Mouse (Mus musculus) Patski (cell line): ENCODE data around the gene Skap2. TPM values are rescaled to one million over a fixed set of nuclear protein-coding genes. Genes with fewer than 3 reads are reported as not detected.

Source experiments
- ATAC-seq: fragments of 100-300 bp; one replicate; pipeline ENCODE4 v1.8.0; 2021
- CTCF ChIA-PET: fragments of 350-600 bp; sonication (Branson Sonifier 250); formaldehyde crosslinking; loops from one replicate; lab custom pipeline; 2022; ENCODE audit warnings: inconsistent platforms; lab: Charles Lee
- POLR2A ChIA-PET: fragments of 350-600 bp; sonication (Branson Sonifier 250); formaldehyde crosslinking; loops from one replicate; lab custom pipeline; 2022; ENCODE audit warnings: antibody characterized with exemption, inconsistent platforms; lab: Charles Lee
- DNase-seq: peaks from one replicate; pipeline ENCODE4 v3.0.0-alpha.2; 2011; ENCODE audit warnings: low read depth, low spot score
- H3K27me3 ChIP-seq: fragments of 371-371 bp; one replicate; pipeline ENCODE4 v1.5.1; 2021
- CTCF ChIP-seq: fragments of 100-300 bp; IDR thresholded peaks from one replicate; pipeline ENCODE4 v1.5.1; 2021
- in situ Hi-C: fragments of 300-500 bp; cut with MboI; formaldehyde crosslinking; loops from 3 replicates; pipeline ENCODE4 v1.11.1; 2018; ENCODE audit warnings: low pct_unique_long_range_greater_than_20kb, mixed read lengths
- polyA plus RNA-seq: library from polyadenylated mRNA; unstranded; gene quantifications from one replicate; pipeline ENCODE4 v1.2.3, GENCODE M21; 2021

Gene Skap2
- polyA plus RNA-seq, 1 experiment from 2014 or later, result 83.3 TPM

GRCm38 (mm10) chr6:52026281-52026680 is 13.9 kb upstream of the Skap2 start:
- no peaks in the 10 kb centered on the region for H3K27me3 ChIP-seq
- ATAC-seq, result no peak
- TF ChIP-seq CTCF, result no peak
- ChIA-PET POLR2A (no interaction called here), CTCF (no interaction called here)
- no peak for DNase-seq
- in situ Hi-C loops, result no loop called here

GRCm38 (mm10) chr6:52024730-52025129 is 12.4 kb upstream of the Skap2 start:
- in situ Hi-C loops, result no loop called here
- ATAC-seq, result no peak
- ChIA-PET CTCF (no interaction called here), POLR2A (no interaction called here)
- no peak for DNase-seq
- no peaks in the 10 kb centered on the region for H3K27me3 ChIP-seq
- no peak for TF ChIP-seq CTCF

- no peak for DNase-seq
- ATAC-seq, result no peak
- POLR2A ChIA-PET, result no interaction called here
These were observed 10.0 kb upstream of the Skap2 start for GRCm38 (mm10) chr6:52022363-52022762.

GRCm38 (mm10) chr6:52020276-52020675 is 7.9 kb upstream of the Skap2 start:
- POLR2A ChIA-PET, result no interaction called here
- CTCF ChIA-PET, result interaction anchor here (1.8 kb wide), 1 partner anchor 11 kb away, joined by 4 read pairs; no protein-coding TSS in a partner anchor
- ATAC-seq (no peak), DNase-seq (no peak)
- no peak for TF ChIP-seq CTCF
- H3K27me3 ChIP-seq, result no peaks in the 10 kb centered on the region
- in situ Hi-C loops, result no loop called here

More at GRCm38 (mm10) chr6:52022363-52022762, 10.0 kb upstream of the Skap2 start:
- CTCF ChIA-PET, result no interaction called here
- TF ChIP-seq CTCF, result no peak
- in situ Hi-C loops, result no loop called here
- no peaks in the 10 kb centered on the region for H3K27me3 ChIP-seq

GRCm38 (mm10) chr6:52013245-52013945 is 1.0 kb upstream of the Skap2 start:
- TF ChIP-seq CTCF, result no peak
- ChIA-PET POLR2A (interaction anchor here (1.3 kb wide), 1 partner anchor 204 kb away, joined by 3 read pairs; no protein-coding TSS in a partner anchor), CTCF (interaction anchor here (0.7 kb wide), 1 partner anchor 77 kb away, joined by 3 read pairs; no protein-coding TSS in a partner anchor)

GRCm38 (mm10) chr6:52011559-52012408 is 565 bp downstream of the Skap2 start:
- CTCF ChIA-PET, result interaction anchor here (2.2 kb wide), 1 partner anchor 193 kb away, joined by 8 read pairs; the partner anchor contains the start of gene Hoxa5
- no peak for DNase-seq
- in situ Hi-C loops, result no loop called here

More at GRCm38 (mm10) chr6:52013245-52013945, 1.0 kb upstream of the Skap2 start:
- no peaks in the 10 kb centered on the region for H3K27me3 ChIP-seq
- ATAC-seq, result no peak
- in situ Hi-C loops, result no loop called here
- no peak for DNase-seq

GRCm38 (mm10) chr6:52009385-52009784 is 3.0 kb downstream of the Skap2 start:
- ChIA-PET POLR2A (interaction anchor here (1.0 kb wide), 1 partner anchor 151 kb away, joined by 3 read pairs; no protein-coding TSS in a partner anchor), CTCF (interaction anchor here (0.7 kb wide), 2 partner anchors 174 to 192 kb away, joined by 3 to 4 read pairs; no protein-coding TSS in a partner anchor)
- ATAC-seq, result no peak
- no peak for TF ChIP-seq CTCF
- in situ Hi-C loops, result loop anchor here (5.0 kb wide), 1 partner anchor 198 kb away; the partner anchor contains the start of gene Hoxa6
- H3K27me3 ChIP-seq, result no peaks in the 10 kb centered on the region
- DNase-seq, result no peak

More at GRCm38 (mm10) chr6:52011559-52012408, 565 bp downstream of the Skap2 start:
- ATAC-seq, result peak; percentile 58
- POLR2A ChIA-PET, result interaction anchor here (1.3 to 2.0 kb wide), 2 partner anchors 149 to 206 kb away, joined by 3 to 6 read pairs; no protein-coding TSS in a partner anchor
- H3K27me3 ChIP-seq, result no peaks in the 10 kb centered on the region
- TF ChIP-seq CTCF, result no peak

- TF ChIP-seq CTCF, result no peak
- ATAC-seq (no peak), DNase-seq (no peak)
- ChIA-PET CTCF (interaction anchor here (0.7 kb wide), 2 partner anchors 175 to 193 kb away, joined by 3 to 4 read pairs; no protein-coding TSS in a partner anchor), POLR2A (interaction anchor here (1.0 kb wide), 1 partner anchor 152 kb away, joined by 3 read pairs; no protein-coding TSS in a partner anchor)
- in situ Hi-C loops, result loop anchor here (5.0 kb wide), 1 partner anchor 199 kb away; the partner anchor contains the start of gene Hoxa6
- no peaks in the 10 kb centered on the region for H3K27me3 ChIP-seq
These were observed 3.6 kb downstream of the Skap2 start for GRCm38 (mm10) chr6:52008757-52009156.

GRCm38 (mm10) chr6:52006649-52007218 is 5.6 kb downstream of the Skap2 start:
- in situ Hi-C loops, result loop anchor here (5.0 kb wide), 1 partner anchor 201 kb away; the partner anchor contains the start of gene Hoxa6
- no peak for TF ChIP-seq CTCF
- H3K27me3 ChIP-seq, result no peaks in the 10 kb centered on the region
- ChIA-PET POLR2A (no interaction called here), CTCF (interaction anchor here (1.2 kb wide), 1 partner anchor 186 kb away, joined by 3 read pairs; no protein-coding TSS in a partner anchor)
- ATAC-seq (no peak), DNase-seq (no peak)
